Mouse (Mus musculus): ENCODE measurements around the gene Bub1b.
A peak's percentile ranks its signal among the peaks of the same experiment; 100 is the strongest.
"Not testable (repeated sequence)": the region's sequence is repeated elsewhere in the genome, so short reads cannot be mapped to it uniquely, and the experiment has no call there.

GRCm38 (mm10) chr2:118554356-118554990 lies 43.5 kb upstream of the Bub1b start:
- TF ChIP-seq POLR2A (IDR thresholded peaks at IDR 0.05; ENCODE audit: low read depth, low read length): peak; percentile 61
- TF ChIP-seq MAFK (IDR thresholded peaks at IDR 0.05; ENCODE audit: insufficient replicate concordance, low read length); ZNF384 (IDR thresholded peaks at IDR 0.05; ENCODE audit: low read depth, low read length); UBTF (IDR thresholded peaks at IDR 0.05; ENCODE audit: low read depth, low read length); CTCF (conservative IDR thresholded peaks at IDR 0.05 in 1 of 2, IDR thresholded peaks at IDR 0.05 in 1 of 2; ENCODE audit: low read depth in 2 of 2, low read length in 2 of 2): not testable (repeated sequence)
- peak; percentile 95 for TF ChIP-seq MAX (IDR thresholded peaks at IDR 0.05; ENCODE audit: low read length)
- TF ChIP-seq TCF12 (IDR thresholded peaks at IDR 0.05; ENCODE audit: low read depth, low read length): peak; percentile 92
- TF ChIP-seq ZMIZ1 (IDR thresholded peaks at IDR 0.05; ENCODE audit: low read depth, low read length): peak; percentile 16; the same call in 1 of the 2 replicates
- peak; percentile 93 for TF ChIP-seq ETS1 (conservative IDR thresholded peaks at IDR 0.05; ENCODE audit: low read depth, low read length)

Data from CH12.LX (cell line).